Mouse (Mus musculus) intestine, embryonic 16.5 days (tissue): ENCODE results near the gene Akap3. TPM values are rescaled to one million over a fixed set of nuclear protein-coding genes. Genes with fewer than 3 reads are reported as not detected.

Source experiments
- ATAC-seq: fragments of 200-750 bp; cut with Nextera tagmentation; 2 replicates; pipeline ENCODE4 v1.8.0; 2017; ENCODE audit warnings: moderate TSS enrichment, moderate library complexity
- H3K27ac ChIP-seq: fragments of 300-500 bp; sonication (generic); 2 replicates; pipeline ENCODE4 v1.5.1; 2014; ENCODE audit warnings: mild to moderate bottlenecking, low read length
- H3K27me3 ChIP-seq: fragments of 300-500 bp; sonication (generic); replicated peaks from 2 replicates; pipeline ENCODE4 v1.6.1; 2014; ENCODE audit warnings: low read length, control low read depth, mixed read lengths; ENCODE audit not compliant: control insufficient read depth, insufficient read depth
- H3K36me3 ChIP-seq: fragments of 300-500 bp; sonication (generic); 2 replicates; pipeline ENCODE4 v1.6.1; 2014; ENCODE audit warnings: low read length, control low read depth; ENCODE audit not compliant: control insufficient read depth, insufficient read depth
- H3K4me1 ChIP-seq: fragments of 300-500 bp; sonication (generic); 2 replicates; pipeline ENCODE4 v1.6.1; 2014; ENCODE audit warnings: low read length, control low read depth, mixed read lengths; ENCODE audit not compliant: control insufficient read depth, insufficient read depth
- H3K4me2 ChIP-seq: fragments of 300-500 bp; sonication (generic); 2 replicates; pipeline ENCODE4 v1.6.1; 2014; ENCODE audit warnings: low read depth, low read length, control low read depth
- H3K4me3 ChIP-seq: fragments of 300-500 bp; sonication (generic); 2 replicates; pipeline ENCODE4 v1.5.1; 2014; ENCODE audit warnings: mild to moderate bottlenecking, low read length
- H3K9ac ChIP-seq: fragments of 300-500 bp; sonication (generic); 2 replicates; pipeline ENCODE4 v1.6.1; 2014; ENCODE audit warnings: low read depth, low read length
- H3K9me3 ChIP-seq: fragments of 300-500 bp; sonication (generic); 2 replicates; pipeline ENCODE4 v1.6.1; 2016; ENCODE audit warnings: low read length, control low read depth; ENCODE audit not compliant: control insufficient read depth
- WGBS: fragments of 180-500 bp; shearing (Covaris S2); extraction: QIAGEN DNeasy Blood & Tissue Kit; methylation state at CpG from one replicate; pipeline ENCODE4 v1.1.7; 2014; 5-methylcytosine and 5-hydroxymethylcytosine counted together
- polyA plus RNA-seq: library from polyadenylated mRNA; unstranded; fragments of >200 nt; fragmentation: Nextera tagmentation; extraction: Ambion mirVana; gene quantifications from 2 replicates; pipeline ENCODE4 v1.2.1, GENCODE M21; 2015

The Akap3 gene
- polyA plus RNA-seq, 1 experiment from 2014 or later: not detected

DNA sequence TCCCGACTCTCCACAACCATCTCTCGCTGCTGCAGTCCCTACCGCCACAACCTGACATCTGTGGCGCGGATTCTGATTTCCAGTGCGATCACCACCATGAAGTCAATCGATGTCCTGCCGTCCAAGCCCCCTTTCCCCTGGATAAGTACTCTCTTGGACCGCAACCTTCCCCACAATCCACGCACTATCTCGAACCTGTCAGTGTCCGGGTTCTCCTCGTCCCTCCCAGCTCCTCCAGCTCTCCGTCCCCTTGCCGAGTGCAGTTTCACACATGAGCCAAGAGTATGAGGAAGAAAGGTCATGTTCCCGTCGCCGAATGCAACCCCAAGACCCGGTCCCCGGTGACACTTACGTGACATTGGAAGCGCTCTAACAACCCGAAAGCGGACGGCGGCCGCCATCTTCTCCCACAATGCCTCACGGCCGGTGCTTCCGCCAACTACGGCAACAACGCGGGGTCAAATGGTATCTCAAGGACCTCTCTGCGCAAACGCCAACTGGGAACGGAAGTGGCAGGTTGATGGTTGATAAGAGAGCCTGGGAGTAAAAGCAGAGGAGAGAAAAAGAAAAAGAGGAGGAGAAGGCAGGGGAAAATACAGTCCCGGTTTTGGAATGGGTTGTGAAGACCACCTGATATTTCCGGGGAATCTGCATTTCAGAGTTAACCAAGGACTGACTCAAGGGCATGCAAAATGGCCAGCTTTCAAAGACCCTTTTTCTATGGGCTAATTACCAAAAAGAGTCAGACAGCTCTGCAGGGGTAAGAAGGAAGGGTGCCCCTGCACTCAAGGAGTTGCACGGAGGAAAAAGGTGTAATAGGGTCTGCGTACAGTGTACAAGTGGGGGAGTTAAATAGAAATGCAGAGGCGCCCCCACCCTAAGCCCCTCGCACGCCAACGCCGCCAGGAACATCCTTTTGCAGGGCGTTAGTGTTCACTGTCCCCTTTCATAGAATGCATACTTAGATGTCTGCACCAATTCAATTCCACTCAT is 3.9 kb upstream of the Akap3 start, which contains the start of gene Ndufa9:
TSS of gene Ndufa9 (minus strand) at position 425 of the 993 bp plus-strand sequence.
- Histone ChIP-seq H3K27me3 (no peaks in the 10 kb centered on the region), H3K27ac (no peak within 1 kb of the TSS), H3K36me3 (no peaks in the 10 kb centered on the region), H3K4me2 (peak within 1 kb of the TSS; percentile 89), H3K9me3 (no peaks in the 10 kb centered on the region), H3K4me3 (peak within 1 kb of the TSS; percentile 92), H3K9ac (peak within 1 kb of the TSS; percentile 90), H3K4me1 (peaks cover 9% of the 10 kb centered on the region; the same call in 1 of the 2 replicates)
- peak; percentile 93 for ATAC-seq
- WGBS: 4% methylated on average over 46 of the region's 46 CpGs

- Histone ChIP-seq H3K9ac (no peak overlapping the region), H3K4me2 (no peak overlapping the region), H3K4me3 (no peak overlapping the region), H3K27me3 (no peaks in the 10 kb centered on the region), H3K4me1 (no peaks in the 10 kb centered on the region), H3K9me3 (no peaks in the 10 kb centered on the region), H3K27ac (no peak overlapping the region), H3K36me3 (no peaks in the 10 kb centered on the region)
- WGBS: 87% methylated on average over 8 of the region's 8 CpGs
- no peak for ATAC-seq
Measured at GRCm38 (mm10) chr6:126877118-126877517, 24.2 kb downstream of the Akap3 start.

GRCm38 (mm10) chr6:126907378-126907777 is 54.5 kb downstream of the Akap3 start:
- Histone ChIP-seq H3K4me2 (no peak overlapping the region), H3K4me3 (no peak overlapping the region), H3K9ac (no peak overlapping the region), H3K9me3 (no peaks in the 10 kb centered on the region), H3K4me1 (no peaks in the 10 kb centered on the region), H3K27me3 (no peaks in the 10 kb centered on the region), H3K27ac (no peak overlapping the region), H3K36me3 (no peaks in the 10 kb centered on the region)
- 80% methylated on average over 4 of the region's 5 CpGs for WGBS
- no peak for ATAC-seq

DNA sequence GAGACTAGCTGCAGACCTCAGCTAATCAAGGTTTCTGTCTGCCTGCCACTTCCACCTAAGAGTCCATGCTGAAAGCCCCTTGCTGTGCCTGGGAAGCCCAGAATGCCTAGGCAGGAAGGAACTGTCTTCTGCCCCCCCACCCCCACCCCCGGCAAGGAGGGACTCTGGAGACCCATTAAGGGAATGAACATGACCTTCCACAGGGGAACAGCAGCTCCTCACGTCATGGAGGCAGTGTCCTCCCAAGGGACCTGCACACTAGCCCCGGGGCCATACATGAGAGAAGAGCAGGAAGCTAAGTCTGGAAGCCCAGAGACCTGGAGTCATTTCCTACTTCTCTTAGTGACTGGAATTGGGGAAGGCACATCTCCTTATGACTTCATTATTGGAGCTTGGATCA is 55.0 kb downstream of the Akap3 start:
- no peak overlapping the region for H3K4me3 ChIP-seq
- H3K9me3 ChIP-seq: no peaks in the 10 kb centered on the region
- no peaks in the 10 kb centered on the region for H3K4me1 ChIP-seq
- no peak for ATAC-seq
- no peaks in the 10 kb centered on the region for H3K36me3 ChIP-seq
- WGBS: 50% methylated on average over 3 of the region's 3 CpGs
- no peak overlapping the region for H3K4me2 ChIP-seq
- H3K9ac ChIP-seq: no peak overlapping the region
- H3K27me3 ChIP-seq: no peaks in the 10 kb centered on the region
- H3K27ac ChIP-seq: no peak overlapping the region

DNA sequence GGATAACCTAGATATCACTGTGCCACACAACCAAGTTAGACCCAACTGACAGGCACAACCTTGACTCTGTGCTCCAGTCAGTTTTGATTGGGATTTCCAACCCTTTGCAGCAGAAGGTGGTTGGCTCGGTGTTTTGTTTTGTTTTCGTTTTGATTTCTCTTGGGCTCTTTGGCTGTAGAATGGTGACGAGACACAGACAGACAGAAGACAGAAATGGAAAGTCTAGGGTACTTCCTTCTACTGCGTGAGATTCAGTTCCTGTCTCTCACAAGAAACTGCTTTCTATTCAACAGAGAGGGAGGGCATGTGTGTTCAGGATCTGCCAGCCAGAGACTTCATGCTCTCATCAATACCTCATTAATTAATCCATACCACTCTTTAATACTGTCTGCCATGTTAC is 57.8 kb downstream of the Akap3 start:
- Histone ChIP-seq H3K9ac (no peak overlapping the region), H3K36me3 (no peaks in the 10 kb centered on the region), H3K9me3 (no peaks in the 10 kb centered on the region), H3K4me1 (no peaks in the 10 kb centered on the region), H3K4me2 (no peak overlapping the region), H3K4me3 (no peak overlapping the region), H3K27me3 (no peaks in the 10 kb centered on the region), H3K27ac (no peak overlapping the region)
- WGBS: 71% methylated on average over 4 of the region's 4 CpGs
- ATAC-seq: no peak

DNA sequence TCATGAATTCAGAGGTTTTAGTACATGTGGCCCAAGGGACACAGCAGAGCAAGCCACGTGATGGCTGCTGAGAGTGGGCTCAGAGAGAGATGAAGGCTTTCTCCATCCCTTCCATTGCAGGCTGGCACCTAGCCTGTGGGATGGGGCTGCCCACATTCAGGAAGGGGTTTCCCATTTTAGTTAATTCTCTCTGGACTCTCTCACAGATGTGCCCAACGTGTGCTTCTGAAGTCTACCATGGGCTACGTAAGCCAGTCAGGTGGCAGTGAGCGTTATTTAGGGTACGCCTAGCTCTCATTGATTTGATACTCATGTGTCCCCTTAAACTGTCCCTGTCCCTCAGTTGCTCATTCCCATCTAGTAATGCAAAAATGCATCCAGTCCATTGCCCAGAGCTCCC is 62.0 kb downstream of the Akap3 start:
- ATAC-seq: no peak
- Histone ChIP-seq H3K27ac (no peak overlapping the region), H3K4me3 (no peak overlapping the region), H3K9me3 (no peaks in the 10 kb centered on the region), H3K4me1 (no peaks in the 10 kb centered on the region), H3K36me3 (no peaks in the 10 kb centered on the region), H3K9ac (no peak overlapping the region), H3K27me3 (no peaks in the 10 kb centered on the region), H3K4me2 (no peak overlapping the region)
- 84% methylated on average over 5 of the region's 5 CpGs for WGBS

DNA sequence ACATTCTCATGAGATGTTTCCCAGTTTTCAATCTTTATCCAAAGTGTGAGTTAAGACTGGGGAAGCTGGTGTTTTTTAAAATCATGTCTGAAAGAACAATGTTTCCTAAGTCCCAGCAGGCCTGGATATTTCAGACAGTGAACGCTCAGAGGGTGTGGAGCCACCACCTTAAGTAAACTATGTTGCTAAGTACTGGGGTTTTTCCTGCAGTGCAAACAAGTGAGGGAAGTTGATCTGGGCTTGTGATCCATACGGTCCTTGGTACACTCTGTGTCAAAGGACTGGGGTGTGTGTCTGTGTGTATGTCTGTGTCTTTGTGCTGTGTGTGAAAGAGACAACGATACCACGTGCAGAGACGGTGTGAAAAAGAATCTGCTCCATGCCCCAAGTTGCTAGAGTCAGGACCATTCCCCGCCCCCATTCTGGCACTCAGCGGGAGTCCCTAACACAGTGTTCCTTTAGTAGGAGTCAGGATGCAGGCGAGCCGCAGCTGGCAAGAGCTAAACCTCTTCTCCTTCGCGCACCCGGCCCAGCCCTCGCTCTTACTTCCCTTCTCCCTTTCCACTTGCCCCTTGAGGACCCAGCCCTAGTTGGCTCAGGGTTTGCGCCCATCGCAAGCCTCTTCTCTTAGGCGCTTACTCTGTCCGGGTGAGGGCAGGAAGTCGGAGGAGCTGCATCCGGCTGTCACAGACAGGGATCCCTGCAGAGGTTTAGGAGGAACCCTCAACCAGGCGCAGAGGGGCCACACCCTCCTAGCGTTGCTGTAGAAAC is 68.4 kb downstream of the Akap3 start, which contains the start of gene Dyrk4:
TSS of gene Dyrk4 (minus strand) at position 729 of the 771 bp plus-strand sequence.
- no peaks in the 10 kb centered on the region; the same call in 1 of the 2 replicates for H3K4me1 ChIP-seq
- H3K4me3 ChIP-seq: peak within 1 kb of the TSS; percentile 4; the same call in 1 of the 2 replicates
- no peaks in the 10 kb centered on the region for H3K27me3 ChIP-seq
- H3K9ac ChIP-seq: peak within 1 kb of the TSS; percentile 39; the same call in 1 of the 2 replicates
- peak within 1 kb of the TSS; percentile 39; the same call in 1 of the 2 replicates for H3K27ac ChIP-seq
- ATAC-seq: peak; percentile 82
- peak within 1 kb of the TSS; percentile 26 for H3K4me2 ChIP-seq
- no peaks in the 10 kb centered on the region for H3K9me3 ChIP-seq
- WGBS: 10% methylated on average over 21 of the region's 21 CpGs
- H3K36me3 ChIP-seq: peaks cover 13% of the 10 kb centered on the region
